Mouse (Mus musculus) frontal cortex, adult 2 months (tissue): ENCODE measurements around the gene Map3k3. TPM values are rescaled to one million over a fixed set of nuclear protein-coding genes. Genes with fewer than 3 reads are reported as not detected.

Experiments used
- DNase-seq, 2 experiments: peaks; one replicate each; pipeline ENCODE4 v3.0.0; 2022; ENCODE audit warnings: low spot score in 1 of 2; ENCODE audit errors: extremely low spot score in 1 of 2
- polyA plus RNA-seq: library from polyadenylated mRNA; depleted of rRNA; stranded (reverse); fragments of >200 nt; gene quantifications from 2 replicates; pipeline ENCODE4 v1.2.3, GENCODE M21; 2012

Map3k3 gene
- polyA plus RNA-seq, 1 experiment = 32.2 TPM

DNA sequence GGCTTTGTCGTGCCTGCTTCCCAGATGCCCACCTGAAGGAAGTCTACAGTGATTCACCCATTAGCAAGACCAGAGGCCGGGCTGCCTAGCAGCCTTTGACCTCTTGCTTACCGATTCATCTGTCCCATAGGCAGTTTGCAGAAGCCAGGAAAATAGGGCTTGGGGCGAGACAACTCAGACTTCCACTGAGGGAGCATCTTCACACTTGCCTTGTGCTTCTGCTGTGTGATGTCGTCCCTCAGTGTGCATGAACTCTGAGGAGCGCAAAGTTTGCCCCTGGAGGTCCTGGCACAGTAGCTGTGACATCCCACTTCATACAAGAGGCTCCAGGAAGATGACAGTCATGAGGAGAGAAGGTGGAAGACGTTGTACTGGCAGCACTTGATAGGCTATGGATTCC is 72.7 kb downstream of the Map3k3 start:
- DNase-seq = no peak

DNA sequence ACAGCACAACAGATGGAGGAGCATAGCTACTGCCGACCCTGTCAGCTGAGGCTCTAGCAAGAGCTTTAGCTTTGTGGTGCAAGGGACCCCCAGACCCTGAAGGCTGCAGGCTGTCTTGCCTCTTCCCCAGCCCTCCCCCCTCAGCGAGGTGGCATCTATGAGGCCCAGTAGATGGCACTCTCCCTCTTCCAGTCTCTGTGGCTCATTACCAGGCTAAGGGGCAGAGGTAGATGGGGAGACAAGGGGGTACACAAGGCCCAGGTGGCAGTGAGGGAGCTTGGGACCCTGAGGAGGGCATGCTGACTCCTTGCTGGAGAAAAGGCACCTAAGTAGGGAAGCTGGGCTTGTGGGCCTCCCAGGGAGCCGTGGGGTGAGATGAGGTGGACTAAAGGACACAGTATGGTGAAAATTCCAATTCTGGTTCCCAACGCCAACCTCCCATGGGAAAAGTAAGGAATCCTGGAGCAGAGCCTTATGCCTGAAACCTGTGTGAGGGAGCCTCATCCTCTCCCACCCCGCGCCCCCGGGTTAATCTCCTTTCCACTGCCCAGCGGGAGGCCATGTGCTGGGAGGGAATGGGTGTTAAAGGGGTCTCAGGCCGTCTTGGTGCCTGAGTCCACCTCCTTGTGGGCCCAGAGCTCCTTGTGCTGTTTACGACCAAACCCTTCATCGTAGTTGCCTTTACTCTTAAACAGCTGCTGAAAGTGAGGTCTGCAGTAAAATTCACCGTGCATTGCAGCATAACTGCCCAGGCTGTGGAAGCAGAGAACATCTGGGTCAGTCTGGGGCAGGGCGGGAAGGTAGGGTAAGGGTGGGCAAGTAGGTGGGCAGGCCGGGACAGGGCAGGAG is 73.9 kb downstream of the Map3k3 start:
- DNase-seq = peak in 1 of 2 experiments; percentile 59

DNA sequence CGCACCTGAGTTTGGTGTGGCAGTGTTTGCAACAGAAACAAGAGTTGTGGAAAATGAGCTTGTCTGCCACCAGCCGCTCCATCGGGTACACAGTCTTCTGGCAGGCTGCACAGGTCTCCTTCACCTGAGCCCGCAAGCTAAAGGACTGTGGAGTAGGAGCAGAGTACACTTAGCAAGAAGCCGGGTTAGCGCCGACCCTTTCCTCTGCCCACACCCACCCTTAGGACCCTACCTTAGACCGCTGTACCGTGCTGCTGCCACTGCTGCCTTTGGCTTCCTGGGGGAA is 74.5 kb downstream of the Map3k3 start:
- DNase-seq = no peak

- DNase-seq = peak in 1 of 2 experiments; percentile 47
These were observed 75.0 kb downstream of the Map3k3 start for GRCm38 (mm10) chr11:106159216-106159920.

DNA sequence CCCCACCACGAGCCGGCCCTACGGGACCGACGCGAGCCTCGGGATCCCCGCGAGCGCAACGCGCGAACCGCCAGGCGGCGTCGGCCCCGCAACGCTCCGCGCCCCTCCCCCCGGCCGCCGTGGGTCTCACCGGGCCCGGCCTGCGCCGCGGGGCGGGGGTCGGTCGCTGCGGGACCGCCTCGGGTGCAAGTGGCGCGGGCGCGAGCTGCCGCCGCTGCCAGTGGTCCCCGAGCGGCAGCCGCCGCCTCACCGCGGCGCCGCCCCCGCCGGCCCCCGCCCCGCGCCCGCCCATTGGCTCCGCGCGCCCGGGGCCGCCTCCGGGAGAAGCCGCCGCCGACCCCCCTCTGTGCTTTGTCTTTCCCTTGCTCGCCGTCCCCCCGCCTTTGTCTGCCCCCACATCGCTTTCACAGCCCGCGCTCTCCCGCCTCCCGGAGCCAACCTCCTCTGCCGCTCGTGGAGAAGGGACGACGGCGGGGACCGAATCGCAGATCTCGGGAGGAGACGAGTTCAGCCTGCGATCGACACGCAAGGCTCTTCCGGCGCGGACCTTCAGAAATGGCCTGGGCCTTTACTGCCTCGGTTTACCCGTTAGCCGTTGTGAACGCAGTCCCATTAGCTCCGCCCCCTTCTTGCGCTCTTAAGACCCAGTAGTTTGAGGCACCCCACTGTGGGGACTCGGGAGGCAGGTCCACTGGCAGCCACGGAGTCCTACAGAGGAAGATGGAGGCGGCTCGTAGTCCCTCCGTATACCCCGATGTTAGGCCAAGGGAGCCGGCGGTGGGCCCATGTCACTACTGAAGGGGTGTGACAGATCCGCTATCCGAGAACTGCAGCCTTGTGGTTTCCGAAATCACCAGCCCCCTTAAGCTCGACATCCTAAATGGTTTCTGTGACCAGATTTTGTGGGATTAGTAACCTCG is 75.8 kb downstream of the Map3k3 start:
- peak in 1 of 2 experiments; percentile 84 for DNase-seq

- DNase-seq = peak; percentile 92 to 94
These were observed 76.7 kb downstream of the Map3k3 start, which contains the start of the genes Gm10840 and Limd2 for GRCm38 (mm10) chr11:106160841-106161721. Gene Gm10840, plus strand, starts transcription at chr11:106160850. Gene Limd2, minus strand, starts transcription at chr11:106160860.

- no peak for DNase-seq
These were observed 77.8 kb downstream of the Map3k3 start for GRCm38 (mm10) chr11:106162237-106162636.

DNA sequence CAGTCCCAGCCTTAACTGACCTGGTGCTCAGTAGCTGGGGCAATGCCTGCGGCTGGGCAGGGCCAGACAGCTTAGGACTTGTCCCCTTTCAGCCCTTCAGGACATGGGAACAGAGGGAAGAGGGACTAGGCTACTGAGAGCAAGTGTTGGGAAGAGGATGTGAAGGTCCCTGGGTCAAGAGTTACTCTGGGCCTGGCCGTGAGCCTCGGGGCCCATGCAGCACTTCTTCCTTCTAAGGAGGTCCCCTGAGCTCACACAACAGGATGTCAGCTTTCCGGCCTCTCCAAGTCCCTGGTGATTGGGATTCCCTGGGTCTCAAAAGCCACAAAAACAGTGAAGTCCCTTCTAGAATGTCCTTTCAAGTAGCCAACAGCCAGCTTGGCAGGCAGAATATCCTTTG is 79.1 kb downstream of the Map3k3 start:
- no peak for DNase-seq

DNA sequence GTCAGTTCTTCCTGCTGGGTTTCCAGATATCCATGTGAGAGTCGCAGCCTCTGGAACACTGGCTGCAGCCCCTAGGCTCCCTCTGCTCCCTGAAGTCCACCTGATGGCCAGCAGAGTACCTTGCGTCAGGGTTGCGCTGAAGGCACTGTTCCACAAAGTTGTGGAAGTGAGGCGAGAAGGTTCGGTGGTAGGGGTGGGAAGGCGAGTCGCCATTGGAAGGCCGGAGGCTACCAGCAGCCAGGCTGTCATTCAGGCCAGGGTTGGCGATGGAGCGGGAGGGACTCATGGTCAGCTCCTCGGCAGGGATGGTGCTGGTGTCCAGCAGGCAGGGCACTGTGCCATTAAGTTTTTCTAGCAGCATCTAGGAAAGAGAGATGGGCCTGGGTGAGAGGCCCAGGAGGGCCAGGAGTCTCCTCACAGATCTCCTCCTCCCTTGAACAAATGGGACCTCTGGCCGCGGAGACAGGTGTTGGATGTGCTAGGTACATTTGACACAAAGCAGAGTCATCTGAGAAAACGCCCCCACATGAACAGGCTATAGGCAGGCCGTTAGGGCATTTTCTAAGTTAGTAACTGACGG is 80.3 kb downstream of the Map3k3 start:
- DNase-seq = no peak

GRCm38 (mm10) chr11:106167435-106167834 is 83.0 kb downstream of the Map3k3 start:
- DNase-seq = no peak

DNA sequence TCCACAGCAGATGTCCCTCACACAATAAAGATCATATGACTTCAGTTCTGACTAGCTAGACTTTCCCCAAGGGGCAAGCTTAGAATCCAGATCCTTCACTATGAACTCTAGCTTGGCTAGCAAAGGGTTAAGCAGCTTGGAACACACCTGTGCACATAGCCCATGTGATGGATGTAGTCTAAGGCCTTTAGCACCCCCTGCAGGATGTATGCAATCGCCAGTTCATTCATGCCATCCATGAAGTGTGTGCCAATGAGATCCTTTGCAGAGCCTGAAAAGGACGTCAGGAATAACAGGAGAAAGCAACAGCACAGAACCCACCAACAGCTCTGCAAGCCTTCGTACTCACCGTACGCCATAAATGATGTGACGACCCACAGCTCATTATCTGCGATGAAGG is 86.4 kb downstream of the Map3k3 start:
- DNase-seq = no peak

DNA sequence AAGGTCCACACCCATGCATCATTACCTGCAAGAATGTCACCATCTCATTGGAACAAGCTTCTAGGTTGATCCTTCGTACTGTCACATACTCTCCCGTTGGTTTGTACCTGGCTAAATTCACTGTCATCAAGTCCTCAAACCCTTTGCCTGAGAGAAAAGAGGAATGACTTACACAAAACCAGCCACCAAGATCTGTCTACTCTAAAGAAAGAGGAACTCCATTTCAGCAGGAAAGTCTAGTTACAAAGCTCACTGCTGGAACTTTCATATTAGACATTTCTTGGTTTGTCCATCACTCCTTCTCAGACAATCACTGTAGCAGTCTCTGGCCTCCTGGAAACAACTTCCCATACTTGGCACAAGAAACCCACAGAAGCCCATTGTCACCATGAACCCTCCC is 88.8 kb downstream of the Map3k3 start:
- DNase-seq = no peak

DNA sequence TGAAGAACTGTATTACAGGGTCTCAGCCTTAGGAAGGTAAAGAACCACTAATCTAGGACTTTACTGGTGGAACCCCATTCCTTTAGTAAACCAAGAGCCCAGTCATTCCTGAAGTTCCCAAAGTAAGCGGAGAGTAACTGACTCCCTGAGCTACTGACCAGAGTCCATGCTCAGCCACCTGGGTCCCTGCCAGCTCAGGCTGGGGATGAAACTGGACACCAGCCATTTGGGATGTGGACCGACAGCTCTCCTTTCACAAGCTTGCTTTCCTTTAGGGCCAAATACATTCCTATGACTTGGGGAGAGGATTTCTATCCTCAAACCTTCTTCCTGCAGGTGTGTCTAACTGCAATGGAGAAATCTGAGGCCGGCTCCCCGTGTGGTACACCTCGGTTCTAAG is 90.0 kb downstream of the Map3k3 start:
- DNase-seq = no peak

DNA sequence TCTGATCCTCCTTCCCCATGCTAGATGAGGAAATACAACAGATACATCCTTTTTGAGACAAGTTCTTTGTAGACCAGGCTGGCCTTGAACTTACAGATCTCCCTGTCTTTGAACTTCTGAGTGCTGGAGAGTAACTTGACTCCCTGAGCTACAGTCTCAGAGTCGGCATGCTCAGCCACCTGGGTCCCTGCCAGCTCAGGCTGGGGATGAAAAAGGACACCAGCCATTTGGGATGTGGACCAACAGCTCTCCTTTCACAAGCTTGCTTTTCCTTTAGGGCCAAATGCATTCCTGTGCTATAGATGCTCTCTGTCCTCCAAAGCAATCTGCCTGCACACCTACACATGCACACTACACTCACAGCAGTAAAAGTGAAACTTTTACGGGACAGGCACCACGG is 90.7 kb downstream of the Map3k3 start:
- no peak for DNase-seq

DNA sequence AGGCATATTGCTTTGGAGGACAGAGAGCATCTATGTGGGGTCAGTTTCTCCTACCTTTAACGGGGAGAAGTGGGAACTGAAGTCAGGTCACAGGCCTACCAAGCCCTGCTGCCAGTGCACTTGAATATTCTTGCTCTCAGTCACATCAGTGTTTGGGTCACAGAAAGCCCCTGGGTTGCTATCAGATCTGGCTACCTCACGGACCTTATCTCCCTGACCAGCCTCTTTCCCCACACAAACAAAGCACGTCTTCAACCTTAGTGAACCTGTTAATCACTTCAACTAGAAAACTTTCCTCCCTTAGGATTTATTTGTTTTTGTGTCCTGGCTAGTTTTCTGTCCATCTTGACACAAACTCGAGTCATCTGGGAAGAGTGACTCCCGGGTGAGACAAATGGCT is 92.0 kb downstream of the Map3k3 start:
- no peak for DNase-seq

GRCm38 (mm10) chr11:106178036-106178782 is 93.8 kb downstream of the Map3k3 start:
- no peak for DNase-seq

GRCm38 (mm10) chr11:106179711-106180448 is 95.5 kb downstream of the Map3k3 start:
- DNase-seq = peak; percentile 54 to 66

DNA sequence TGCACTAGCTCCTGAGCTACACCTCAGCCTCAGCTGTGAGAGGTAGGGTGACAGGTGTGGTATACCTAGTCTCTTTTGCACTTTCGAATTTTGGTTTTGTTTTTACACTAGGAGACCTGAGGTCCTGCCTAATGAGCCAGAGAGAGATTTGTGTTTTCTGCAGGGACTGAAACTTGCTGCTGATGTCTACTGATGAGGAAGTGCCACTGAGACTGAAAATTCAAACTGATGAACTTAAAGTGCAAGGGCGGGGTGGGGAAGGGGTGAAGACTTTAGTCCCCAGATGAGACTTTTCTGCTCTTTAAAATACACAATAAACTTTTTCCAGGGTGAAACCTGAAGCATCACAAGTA is 96.0 kb downstream of the Map3k3 start:
- no peak for DNase-seq
